Mouse (Mus musculus) R1 (cell line): ENCODE data around the gene Mei1.

ENCODE experiments used
- DNase-seq: peaks from one replicate; pipeline ENCODE4 v3.0.0-alpha.2; 2018; ENCODE audit warnings: low read depth, low spot score

The Mei1 gene

DNA sequence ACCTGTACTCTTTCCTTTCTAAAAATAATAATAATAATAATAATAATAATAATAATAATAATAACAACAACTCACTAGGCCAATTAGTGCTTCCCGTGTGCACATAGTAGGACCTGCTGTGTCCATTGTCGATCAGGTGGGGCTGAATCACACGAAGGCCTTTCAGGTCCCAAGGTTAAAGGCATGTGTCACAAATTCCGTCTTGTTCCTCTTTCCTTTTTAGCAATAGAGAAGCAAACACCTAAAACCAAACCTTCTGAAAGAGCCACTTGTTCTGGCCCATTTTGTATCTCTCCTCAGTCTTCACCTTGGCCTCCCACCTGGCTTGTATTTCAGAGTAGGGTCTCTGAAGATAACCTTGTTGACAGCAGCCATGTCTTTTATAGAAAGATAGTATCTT is 81.4 kb downstream of the Mei1 start:
- no peak for DNase-seq

DNA sequence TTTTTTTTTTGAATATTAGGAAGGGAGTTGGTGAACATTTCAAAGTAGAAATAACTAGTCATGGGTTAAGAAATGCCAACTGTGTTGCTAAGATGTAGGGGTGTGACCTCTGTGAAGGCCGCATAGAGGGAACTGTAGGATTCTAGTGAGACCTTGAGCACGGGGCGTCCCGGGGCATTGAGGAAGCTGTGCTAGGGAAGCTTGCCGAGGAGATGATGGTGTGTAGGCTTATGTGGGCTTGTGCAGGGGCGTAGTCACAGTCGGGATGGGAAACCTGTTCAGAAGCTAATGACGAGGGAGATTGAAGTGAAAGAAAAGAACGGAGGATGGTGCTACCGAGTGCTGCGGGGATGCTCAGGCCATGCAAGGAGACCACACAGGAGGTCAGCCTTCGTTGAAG is 82.2 kb downstream of the Mei1 start:
- DNase-seq: peak; percentile 45

DNA sequence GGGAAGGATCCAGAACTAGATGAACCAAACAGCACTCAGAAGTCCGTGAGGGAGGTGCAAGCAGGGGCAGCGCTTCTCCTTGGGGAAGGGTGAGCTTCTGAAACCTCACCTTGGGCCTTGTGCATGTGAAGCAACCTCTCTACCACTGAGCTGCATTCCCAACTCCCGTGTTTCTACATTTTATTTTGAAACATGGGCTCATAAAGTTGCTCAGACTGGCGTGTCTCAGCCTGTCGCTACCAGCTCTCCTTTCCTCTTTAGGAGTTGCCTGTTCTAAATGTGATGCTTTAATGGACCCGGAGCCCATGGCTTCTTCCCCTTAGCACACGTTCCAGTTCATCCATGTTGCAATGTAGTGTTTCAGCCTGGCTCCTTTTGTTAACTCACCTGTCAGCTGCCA is 82.6 kb downstream of the Mei1 start:
- no peak for DNase-seq

DNA sequence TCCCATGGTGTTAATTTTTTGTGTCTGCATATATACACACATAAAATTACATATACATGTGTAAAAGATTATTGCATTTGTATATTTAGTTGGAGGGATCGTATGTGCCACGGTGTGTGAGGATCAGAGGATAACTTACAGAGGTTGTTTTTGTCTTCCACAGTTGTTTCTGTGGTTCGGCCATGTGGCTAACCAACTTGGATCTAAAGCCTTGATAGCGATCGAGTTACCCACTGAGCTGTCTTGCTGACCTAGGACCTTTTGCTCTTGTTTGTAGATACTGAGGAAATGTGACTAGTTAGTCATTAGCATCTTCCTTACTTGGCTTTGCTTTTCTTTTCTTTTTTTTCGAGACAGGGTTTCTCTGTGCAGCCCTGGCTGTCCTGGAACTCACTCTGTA is 86.5 kb downstream of the Mei1 start:
- DNase-seq: no peak

DNA sequence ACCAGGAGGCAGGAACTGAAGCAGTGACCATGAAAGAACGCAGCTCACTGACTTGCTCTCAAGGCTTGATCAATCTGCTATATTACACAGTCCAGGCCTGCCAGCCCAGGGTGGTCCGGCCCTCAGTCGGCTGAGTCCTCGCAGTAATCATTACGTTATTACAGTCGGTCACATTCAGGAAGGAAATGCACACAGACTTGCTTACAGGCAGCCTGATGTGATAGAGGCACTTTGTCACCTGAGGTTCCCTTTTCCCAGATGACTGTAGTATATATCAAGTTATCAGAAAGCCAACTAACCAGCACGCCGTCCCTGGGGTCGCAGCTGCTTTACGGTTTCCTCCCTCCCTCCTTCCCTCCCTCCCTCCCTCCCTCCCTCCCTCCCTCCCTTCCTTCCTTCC is 87.1 kb downstream of the Mei1 start:
- DNase-seq: no peak

DNA sequence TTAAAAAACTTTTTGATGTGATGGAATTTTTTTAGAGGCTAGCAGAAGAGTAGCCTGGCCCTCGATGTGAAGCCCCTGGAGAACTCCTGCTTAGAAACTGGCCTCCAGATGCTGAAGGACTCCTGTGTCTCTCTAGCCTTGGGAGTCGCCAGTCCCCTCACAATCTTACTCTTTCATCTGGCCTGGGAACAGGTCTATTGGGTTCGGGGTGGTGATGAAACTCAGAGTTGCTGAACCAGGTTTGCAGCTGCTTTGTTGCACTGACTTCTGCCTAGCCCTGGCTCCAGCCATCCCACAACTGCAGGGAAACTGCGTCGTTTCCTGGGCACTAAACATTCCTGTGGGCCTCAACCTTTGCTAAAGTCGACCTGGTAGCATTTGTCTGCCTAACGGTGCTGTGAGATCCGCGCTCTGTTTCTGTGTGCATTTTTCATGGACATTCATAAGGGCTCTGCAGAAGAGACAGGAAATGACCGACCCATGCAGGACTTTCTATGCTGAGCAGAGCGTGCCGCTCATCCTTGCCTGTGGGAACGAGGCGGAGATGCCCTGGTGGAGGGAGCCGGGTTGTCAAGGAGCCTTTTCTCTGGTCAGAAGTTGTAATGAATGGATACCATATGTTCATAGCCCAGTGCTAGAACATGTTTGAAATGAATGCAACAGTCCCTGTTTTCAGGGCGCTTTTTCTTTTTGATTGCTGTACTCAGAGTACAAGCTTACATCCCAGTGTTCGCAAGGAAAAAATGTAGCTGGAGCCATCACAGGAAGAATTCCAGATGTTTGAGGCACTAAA is 88.6 kb downstream of the Mei1 start:
- DNase-seq: no peak

DNA sequence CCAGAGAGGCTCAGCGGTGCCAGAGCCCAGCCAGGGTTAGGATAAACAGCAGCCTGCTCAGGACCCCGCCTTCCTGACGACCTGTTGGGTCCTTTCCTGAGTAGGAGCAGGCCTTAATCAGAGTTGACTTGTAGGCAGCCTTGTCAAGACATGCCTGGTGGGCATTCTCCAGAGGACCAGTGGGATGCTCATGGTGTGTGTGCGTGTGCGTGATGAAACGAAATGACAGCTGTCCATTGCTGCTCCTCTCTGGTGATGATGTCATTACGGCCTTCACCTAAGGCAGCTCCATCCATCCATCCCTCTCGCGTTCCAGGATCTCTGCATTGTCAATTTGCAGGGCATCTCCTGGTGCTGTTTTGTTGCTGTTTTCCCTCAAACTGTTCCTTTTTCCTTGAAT is 89.7 kb downstream of the Mei1 start:
- DNase-seq: no peak

DNA sequence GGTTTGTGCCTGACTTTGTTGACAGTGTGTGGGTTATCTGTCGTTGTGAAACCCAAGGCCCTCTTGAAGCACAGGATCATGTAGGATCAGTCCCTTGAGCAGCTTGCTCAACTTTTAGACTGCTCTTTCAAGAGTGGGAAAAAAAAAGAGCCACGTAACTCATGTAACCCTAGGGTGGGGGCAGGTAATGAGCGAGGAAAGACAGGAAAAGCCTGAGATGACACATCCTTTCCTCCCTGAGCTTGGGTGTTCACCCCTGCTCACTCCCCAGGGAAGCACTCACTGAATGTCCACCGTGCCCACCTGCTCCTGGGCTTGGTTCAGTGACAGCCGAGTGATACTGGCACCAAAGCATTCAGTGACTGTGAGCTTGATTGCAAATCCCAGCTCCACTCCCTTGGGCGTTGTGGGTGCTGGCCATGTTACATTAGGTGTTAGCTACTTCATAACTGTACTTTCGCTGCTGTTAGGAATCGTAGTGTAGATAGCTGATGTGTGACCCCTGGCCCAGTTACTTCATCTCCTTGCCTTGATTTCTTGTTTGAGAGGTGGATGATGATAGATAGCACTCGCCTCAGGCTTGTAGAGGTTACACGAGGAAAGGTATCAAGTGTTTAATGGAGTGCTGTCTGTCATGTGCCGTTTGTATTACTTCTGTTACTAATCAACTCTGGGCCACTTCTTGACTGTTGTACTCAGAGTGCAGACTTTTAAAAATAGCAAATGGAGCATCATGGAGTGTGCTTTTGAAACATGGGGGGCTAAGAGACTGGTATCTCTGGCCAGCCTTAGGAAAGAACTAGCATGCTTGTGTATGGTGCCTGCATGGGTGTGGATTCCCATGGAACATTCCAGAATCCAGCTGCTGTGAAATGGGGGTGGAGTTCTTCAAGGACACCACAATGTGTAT is 91.2 kb downstream of the Mei1 start:
- DNase-seq: no peak

DNA sequence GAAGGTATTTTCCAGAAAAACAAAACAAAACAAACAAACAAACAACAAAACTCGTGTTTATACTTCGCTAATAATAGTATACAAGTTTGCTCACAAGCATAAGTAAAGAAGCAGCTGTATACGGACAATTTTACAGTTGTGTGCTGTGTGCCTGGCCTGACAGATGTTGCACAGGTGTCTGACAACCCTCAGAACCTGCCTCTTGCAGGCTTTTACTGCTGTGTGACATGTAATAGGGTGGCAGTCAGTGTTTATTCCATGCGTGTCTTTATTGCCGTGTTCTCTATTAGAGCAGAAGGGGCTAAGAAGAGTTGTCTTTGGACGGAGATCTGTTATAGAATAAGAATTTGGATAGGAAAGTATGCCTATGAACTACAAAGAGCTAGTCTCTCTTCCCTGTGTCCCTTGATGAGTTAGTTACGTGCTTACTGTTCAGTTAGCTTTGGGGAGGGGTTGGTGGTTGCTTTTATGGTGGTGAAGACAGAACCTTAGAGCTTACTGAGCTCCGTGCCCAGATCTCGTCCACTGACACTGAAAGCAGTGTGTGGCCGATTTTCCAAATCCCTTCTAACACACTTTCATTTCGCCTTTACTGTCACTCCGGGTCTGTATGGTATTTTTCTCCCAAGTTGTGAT is 92.3 kb downstream of the Mei1 start:
- DNase-seq: no peak

DNA sequence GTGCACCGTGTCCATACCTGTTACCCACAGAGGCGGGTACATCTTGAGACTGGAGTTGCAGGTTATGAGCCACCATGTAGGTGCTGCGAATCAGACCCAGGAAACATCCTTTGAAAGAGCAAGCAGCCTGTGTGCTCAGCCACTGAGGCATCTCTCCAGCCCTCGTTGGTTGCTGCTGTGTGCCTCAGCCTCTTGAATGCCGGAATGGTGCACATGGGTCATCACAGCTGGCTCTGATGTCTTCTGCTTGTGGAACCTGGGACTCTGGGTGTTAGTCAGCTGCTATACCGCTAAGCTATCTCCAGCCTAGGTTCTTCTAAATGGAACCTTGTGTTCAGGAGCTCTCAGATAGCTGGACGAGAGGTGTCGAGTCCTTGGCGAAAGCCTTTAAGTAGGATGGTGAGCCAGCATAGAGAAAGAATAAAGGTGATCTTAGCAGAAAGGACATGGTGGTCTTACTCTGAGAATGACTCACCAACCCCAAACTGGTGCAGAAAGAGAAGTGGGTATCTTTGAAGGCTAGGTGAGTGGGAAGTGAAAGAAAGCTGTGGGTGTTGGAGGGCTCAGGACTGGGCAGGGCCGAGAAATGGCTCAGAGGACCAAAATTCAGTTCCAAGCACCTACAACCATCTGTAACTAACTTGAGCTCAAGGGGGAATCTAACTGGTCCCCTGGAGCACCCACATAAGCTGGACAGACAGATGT is 93.7 kb downstream of the Mei1 start:
- no peak for DNase-seq

DNA sequence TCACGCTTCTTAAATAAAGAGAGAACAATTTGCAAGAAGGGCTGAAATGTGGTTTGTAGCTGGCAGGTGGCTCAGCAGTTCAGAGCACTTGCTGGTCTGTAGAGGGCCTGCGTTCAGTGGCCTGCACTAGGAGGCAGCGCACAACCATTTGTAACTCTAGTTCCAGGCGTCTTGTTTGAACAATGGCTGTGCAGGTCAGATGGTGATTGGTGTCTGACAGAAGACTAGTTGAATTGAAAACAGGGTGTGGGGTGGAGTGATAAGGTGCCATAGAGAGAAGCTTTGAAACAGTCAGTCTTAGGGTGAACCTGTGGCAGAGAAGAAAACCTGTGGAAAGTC is 94.2 kb downstream of the Mei1 start:
- no peak for DNase-seq

DNA sequence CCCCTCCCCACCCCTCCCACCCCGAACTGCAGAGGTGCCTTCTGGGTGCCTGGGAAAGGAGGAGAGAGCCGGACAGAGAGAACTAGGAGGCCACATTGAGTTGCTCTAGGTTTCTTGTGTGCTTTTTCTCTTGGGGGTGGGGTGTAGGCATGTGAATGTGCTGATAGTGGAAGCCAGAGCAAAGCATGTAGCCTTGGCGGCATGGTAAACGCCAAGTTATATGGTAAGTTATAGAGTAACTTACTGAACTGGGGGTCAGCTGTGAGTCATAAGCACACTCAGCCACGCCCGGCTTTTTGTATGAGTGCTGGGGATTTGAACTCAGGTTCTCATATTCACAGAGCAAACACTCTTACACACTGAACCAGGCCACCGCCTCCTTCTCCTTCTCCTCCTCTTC is 94.7 kb downstream of the Mei1 start:
- no peak for DNase-seq

DNA sequence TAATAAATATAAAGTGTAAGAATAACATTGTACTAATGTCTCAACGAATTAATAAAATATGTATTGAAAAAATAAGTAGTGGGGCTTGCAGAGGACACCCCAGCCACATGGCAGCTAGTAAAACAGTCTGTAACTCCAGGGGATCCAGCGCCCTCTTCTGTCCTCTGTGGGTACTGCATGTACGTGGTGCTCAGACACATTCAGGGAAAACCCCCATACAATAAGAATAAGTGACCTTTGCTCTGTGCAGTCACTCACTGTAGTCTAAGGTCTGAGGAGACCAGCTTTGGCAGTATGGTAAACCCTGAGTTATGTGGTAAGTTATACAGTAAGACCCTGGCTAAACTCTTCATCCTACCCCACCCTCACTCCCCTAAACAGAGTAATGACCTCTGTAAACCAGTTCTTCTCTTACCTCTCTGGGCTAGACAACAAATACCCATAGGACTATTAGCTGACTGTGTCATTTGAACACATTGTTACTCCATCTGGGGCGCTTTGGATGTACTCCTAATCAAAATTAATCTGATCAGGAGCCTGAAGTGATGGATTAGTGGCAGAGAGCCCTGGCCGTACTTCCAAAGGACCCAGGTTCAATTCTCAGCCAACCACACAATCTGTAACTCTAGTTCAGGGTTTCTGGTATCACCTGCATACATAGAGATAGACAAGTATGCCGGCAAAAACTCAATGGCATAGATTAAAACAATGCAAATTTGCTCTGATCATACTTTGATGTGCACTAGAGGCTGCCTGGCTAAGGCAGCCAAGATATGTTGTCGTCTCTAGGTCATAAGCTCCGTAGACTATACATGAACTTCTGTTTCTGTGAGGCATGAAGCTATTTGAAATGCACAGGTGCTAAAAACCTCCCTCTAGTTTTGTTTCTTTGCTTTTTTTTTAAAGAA is 95.8 kb downstream of the Mei1 start:
- peak; percentile 81 for DNase-seq

DNA sequence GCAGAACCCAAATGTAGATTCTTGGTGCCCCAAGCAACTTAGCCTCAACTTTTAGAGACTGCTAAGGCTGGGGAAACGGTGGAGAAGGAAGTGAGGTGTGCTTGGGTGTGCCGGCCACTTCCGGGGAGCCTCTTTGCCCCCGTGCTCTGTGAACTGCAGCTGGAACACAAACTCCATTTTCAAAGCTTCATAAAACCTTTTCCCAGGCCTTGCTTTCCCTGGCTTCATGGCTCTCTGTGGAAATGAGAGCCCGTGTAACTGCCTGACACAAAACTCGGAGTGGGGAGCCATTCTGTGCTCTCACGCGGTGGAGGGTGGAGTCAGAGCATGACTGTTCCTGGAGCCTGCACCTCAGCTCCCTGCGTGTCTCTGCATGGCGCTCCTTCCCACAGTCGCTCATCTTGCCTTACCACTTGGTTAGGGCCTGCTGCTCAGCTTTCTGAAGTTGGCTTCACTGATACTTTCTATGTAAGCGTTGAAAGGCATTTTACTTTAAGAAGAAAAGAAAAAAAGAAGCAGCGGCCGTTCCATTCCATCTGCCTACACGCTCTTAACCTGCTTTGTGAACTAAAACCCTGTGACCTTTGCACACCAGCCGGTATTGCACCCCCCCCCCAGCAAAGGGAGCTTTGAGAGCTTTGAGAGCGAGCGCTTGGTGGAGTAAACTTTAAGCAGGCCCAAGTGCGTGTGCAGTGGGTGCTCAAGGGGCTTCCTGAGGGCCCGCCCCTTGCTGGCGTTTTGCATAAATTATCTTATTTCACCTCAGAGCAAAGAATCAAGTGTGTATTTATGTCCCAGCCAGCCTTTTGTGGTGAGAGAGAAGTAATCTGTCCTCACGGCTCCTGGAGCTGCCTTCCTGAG is 96.7 kb downstream of the Mei1 start:
- peak; percentile 51 for DNase-seq

DNA sequence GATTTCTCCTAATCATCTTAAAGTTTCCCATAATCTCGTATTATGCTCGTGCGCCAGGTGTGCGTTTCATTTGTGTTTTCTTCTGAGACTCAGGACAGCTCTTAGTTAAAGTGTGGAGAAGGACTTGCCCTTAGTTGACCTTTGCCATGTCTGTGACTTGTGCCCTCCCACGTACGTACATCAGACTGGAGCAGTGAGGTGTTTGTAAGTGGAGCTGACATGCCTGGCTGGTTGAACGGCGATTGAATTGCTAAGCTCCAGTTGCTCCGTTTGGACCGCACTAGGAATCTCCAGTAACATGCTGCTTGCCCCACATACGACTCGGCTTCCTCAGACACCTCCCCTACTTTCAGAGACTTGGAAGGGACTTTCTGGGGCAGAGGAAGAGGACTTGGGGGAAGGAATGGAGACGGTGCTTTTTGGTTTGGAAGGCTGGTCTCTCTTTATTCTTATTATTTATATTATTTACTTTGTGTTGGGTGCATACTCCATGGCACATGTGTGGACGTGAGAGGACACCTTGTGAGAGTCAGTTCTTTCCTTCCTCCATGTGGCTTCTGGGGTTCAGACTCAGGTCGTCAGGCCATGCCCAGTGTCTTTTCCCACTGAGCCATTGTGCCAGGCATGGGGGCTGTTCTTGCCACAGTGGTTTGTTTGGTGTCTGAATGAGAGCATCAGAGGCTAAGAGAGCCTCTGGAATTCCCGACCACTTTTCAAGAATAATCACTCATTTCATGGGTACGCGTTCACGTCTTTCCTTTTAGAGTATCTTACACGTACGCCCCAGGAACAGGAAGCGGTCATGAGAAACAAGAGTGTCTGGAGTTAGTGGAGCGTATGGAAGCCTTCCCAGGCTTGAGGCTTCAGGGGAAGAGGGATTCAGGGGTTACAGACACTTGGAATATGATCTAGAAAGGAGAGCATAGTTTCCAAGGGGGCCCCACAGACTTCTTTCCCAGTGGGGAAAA is 97.7 kb downstream of the Mei1 start:
- no peak for DNase-seq

DNA sequence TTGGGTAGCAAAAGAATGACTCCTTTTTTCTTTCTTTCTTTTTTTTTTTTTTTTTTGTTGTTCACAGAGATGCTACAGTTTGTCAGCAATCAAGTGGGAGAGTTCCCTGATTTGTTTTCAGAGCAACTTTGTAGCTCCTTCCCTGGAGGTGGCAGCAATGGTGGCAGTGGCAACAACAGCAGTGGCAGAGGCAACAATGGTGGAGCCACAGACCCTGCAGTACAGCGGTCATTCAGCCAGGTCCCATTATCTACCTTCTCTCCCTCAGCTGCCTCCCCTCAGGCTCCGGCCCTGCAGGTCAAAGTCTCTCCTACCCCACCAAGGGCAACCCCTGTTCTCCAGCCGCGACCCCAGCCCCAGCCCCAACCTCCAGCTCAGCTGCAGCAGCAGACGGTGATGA is 99.9 kb downstream of the Mei1 start:
- no peak for DNase-seq

DNA sequence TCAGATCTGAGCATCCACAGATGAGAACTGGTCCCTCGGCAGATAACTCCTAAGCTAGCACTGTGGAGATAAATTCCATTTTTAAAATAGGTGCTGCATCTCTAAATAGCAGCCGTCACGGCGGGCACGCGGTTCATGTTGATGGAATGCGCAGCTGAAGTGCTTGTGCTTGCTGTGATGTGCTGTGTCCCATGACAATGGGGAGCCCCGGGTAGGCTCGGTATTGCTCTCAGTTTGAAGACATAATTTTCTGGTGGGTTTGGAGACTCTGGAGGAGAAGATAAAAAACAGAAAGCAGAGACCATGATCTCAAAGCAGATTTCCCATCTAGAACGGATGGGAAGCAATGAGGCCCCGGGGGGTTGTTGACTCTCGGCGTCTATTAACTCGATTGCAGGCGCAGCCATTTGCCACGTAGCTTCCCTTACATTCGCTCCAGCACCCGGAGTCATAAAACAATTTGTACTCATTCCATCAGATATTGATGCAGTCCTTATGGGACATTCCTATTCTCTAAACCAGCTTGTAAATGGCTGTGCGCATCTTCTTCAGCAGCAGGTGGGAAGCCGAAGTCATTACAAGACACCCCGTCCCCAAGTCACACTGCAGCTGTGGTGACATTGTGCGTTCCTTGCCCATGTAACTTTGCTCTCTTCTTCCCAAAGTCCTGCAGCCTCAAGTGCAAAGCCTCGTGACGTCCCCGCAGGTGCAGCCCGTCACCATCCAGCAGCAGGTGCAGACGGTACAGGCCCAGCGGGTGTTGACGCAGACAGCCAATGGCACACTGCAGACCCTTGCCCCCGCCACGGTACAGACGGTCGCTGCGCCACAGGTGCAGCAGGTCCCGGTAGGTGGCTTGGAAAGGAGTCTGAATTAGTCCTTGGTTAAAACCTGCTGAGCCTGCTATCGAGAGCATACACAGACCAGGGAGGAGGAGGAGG is 100.9 kb downstream of the Mei1 start:
- no peak for DNase-seq

DNA sequence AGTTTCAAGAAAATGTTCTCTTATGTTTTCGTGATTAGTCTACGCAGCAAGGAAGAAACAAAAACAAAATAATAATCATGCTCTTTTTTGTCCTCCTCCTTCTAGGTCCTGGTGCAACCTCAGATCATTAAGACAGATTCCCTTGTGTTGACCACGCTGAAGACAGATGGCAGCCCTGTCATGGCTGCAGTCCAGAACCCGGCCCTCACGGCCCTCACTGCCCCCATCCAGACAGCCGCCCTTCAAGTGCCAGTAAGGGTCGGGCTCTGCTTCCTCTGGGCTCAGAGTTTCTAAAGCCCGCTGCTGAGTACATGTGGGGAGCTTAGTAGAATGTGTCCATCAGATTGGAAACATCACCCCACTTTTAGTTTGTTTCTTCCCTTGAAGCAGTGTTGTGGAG is 102.9 kb downstream of the Mei1 start:
- no peak for DNase-seq
